Mouse (Mus musculus): ENCODE measurements around the gene Ubac1. TPM values are rescaled to one million over a fixed set of nuclear protein-coding genes. Genes with fewer than 3 reads are reported as not detected.

Gene Ubac1
- total RNA-seq (2017), result 33.5 and 49.2 TPM in 2 replicates

DNA sequence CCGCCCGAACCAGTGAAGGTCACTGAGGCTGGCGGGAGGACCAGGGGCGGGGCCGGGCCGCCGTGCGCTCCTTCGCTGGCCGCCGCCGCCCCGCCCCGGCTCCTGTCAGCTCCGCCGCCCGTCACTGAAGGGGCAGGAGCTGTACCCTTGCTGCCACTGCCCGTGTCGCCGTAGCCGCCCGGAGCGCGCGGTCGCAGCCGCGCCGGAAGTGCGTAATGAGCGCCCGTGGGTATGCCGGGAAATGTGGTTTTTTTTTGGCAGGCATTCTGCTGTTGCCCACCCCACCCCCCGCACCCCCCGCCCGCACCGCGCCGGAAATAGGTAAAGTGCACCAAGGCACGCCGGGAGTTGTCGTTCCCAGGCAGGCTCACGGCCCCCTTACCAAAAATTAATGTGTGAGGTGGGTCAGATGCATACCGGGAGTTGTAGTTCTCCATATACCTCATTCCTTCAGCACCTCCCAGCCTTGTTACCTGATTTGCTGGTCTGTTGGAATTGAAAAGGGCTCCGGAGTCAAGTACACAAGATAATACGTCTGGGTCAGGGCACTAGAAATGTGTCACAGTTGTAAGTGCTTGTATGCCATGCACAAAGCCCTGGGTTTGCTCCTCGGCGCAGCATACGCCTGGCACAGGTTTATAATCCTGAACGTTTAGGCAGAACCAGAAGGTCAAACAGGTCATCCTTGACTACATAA, at the start of gene Ubac1:
TSS of gene Ubac1 (minus strand) at position 187 of the 697 bp plus-strand sequence.
- ATAC-seq (replicated peaks in 1 of 2; ENCODE audit: insufficient read depth in 1 of 2, low FRiP score in 2 of 2, low TSS enrichment in 1 of 2, low read depth in 1 of 2, poor library complexity in 2 of 2, severe bottlenecking in 2 of 2), result peak; percentile 80 to 83

DNA sequence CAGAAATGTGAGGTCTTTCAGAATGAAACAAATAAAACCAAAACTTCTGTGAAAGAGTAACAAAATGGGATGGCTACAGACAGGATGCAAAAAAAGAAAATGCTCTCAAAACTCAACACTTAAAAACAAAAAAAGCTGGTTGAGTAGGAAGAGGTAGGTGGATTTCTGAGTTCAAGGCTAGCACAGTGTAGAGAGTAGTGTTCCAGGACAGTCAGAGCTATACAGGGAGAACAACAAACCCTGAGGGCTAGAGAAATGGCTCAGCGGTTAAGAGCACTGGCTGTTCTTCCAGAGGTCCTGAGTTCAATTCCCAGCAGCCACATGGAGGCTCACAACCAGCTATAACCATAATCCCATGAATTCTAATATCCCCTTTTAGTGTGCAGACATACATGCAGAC, 47.0 kb upstream of the Ubac1 start:
- no peak for ATAC-seq (replicated peaks in 1 of 2; ENCODE audit: insufficient read depth in 1 of 2, low FRiP score in 2 of 2, low TSS enrichment in 1 of 2, low read depth in 1 of 2, poor library complexity in 2 of 2, severe bottlenecking in 2 of 2)

DNA sequence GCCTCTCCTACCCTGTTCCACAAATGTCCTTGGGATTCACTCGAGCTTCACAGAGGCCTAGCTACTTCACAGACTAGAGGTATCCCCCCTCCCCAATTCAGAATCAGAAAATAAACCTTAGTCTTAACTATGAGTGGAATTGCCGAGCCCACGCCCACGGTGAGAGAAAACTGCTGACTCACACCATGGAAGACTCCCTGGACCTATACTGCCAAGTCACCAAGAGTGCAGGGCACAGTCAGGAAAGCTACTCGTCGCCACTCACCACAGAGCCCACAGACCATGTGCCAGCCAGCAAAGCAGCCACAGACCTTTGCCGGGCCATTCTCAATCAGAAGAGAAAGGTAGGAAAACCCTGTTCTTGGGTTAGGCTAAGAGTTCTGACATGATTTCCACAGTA, 46.6 kb upstream of the Ubac1 start:
- ATAC-seq (replicated peaks in 1 of 2; ENCODE audit: insufficient read depth in 1 of 2, low FRiP score in 2 of 2, low TSS enrichment in 1 of 2, low read depth in 1 of 2, poor library complexity in 2 of 2, severe bottlenecking in 2 of 2), result peak; percentile 83 to 88

DNA sequence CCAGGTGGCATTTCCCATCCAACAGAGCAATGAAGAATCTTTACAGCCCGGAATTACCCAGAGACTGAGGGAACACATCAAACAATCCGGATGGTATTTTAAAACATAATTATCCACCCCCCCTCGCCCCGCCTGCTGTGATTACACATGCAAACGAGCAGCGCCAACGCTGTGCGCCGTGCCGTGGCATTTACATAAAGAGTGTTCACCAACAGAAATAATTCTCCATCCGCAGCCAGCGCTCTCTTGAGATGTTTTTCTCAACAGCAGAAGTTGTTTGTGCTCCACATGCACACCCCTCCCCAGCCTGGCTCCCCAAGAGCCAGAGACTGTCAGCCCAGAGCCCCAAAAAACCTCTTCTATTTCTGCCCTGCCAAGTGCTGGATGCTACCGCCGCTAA, 45.0 kb upstream of the Ubac1 start:
- no peak for ATAC-seq (replicated peaks in 1 of 2; ENCODE audit: insufficient read depth in 1 of 2, low FRiP score in 2 of 2, low TSS enrichment in 1 of 2, low read depth in 1 of 2, poor library complexity in 2 of 2, severe bottlenecking in 2 of 2)

- ATAC-seq (replicated peaks in 1 of 2; ENCODE audit: insufficient read depth in 1 of 2, low FRiP score in 2 of 2, low TSS enrichment in 1 of 2, low read depth in 1 of 2, poor library complexity in 2 of 2, severe bottlenecking in 2 of 2), result no peak
Measured at GRCm38 (mm10) chr2:26062742-26063427, 41.3 kb upstream of the Ubac1 start.

- 0 out of 4 replicates have a peak, but pooled peaks of 1 of the 2 experiments have one; percentile 17 for ATAC-seq (replicated peaks in 1 of 2; ENCODE audit: insufficient read depth in 1 of 2, low FRiP score in 2 of 2, low TSS enrichment in 1 of 2, low read depth in 1 of 2, poor library complexity in 2 of 2, severe bottlenecking in 2 of 2)
Measured at GRCm38 (mm10) chr2:26062241-26062640, 40.7 kb upstream of the Ubac1 start.

- no peak for ATAC-seq (replicated peaks in 1 of 2; ENCODE audit: insufficient read depth in 1 of 2, low FRiP score in 2 of 2, low TSS enrichment in 1 of 2, low read depth in 1 of 2, poor library complexity in 2 of 2, severe bottlenecking in 2 of 2)
Measured at GRCm38 (mm10) chr2:26061018-26061666, 39.6 kb upstream of the Ubac1 start.

- ATAC-seq (replicated peaks in 1 of 2; ENCODE audit: insufficient read depth in 1 of 2, low FRiP score in 2 of 2, low TSS enrichment in 1 of 2, low read depth in 1 of 2, poor library complexity in 2 of 2, severe bottlenecking in 2 of 2), result no peak
Measured at GRCm38 (mm10) chr2:26057053-26057452, 35.5 kb upstream of the Ubac1 start.

- no peak for ATAC-seq (replicated peaks in 1 of 2; ENCODE audit: insufficient read depth in 1 of 2, low FRiP score in 2 of 2, low TSS enrichment in 1 of 2, low read depth in 1 of 2, poor library complexity in 2 of 2, severe bottlenecking in 2 of 2)
Measured at GRCm38 (mm10) chr2:26056226-26056625, 34.7 kb upstream of the Ubac1 start.

- no peak for ATAC-seq (replicated peaks in 1 of 2; ENCODE audit: insufficient read depth in 1 of 2, low FRiP score in 2 of 2, low TSS enrichment in 1 of 2, low read depth in 1 of 2, poor library complexity in 2 of 2, severe bottlenecking in 2 of 2)
Measured at GRCm38 (mm10) chr2:26055747-26056102, 34.2 kb upstream of the Ubac1 start.

DNA sequence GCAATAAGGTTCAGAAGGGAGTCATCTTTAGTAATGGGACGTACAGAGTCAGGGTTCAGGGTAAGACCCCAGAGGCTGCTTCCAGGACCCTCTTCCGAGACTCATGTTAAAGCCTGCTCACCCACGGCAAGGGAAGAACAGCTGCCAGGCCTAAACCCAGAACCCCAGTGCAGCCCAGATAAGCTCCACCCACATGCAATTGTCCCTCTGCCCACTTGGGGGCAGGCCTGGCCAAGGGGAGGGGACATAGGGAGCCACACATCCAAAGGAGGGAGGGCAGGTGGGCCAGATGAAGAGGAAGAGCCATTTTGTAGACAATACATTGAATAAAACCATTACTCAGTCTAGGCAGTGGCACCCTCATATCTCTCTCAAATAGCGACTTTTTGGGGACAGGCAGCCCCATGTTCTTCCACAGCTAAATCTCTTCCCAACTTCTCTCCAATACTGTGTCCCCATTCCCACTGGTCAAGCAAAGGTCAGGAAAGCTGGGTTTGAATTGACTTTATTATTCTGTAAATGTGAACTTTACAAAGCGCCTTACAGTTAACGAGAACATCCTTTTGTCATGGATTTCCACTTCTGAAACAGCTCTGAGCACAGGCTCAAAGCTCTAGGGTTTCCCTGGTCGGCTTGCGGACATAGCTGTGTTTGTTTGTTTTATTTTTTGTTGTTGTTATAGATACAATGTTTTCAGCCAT, 33.6 kb upstream of the Ubac1 start:
- peak; percentile 91 to 96 for ATAC-seq (replicated peaks in 1 of 2; ENCODE audit: insufficient read depth in 1 of 2, low FRiP score in 2 of 2, low TSS enrichment in 1 of 2, low read depth in 1 of 2, poor library complexity in 2 of 2, severe bottlenecking in 2 of 2)

- no peak for ATAC-seq (replicated peaks in 1 of 2; ENCODE audit: insufficient read depth in 1 of 2, low FRiP score in 2 of 2, low TSS enrichment in 1 of 2, low read depth in 1 of 2, poor library complexity in 2 of 2, severe bottlenecking in 2 of 2)
Measured at GRCm38 (mm10) chr2:26052806-26053205, 31.3 kb upstream of the Ubac1 start.

DNA sequence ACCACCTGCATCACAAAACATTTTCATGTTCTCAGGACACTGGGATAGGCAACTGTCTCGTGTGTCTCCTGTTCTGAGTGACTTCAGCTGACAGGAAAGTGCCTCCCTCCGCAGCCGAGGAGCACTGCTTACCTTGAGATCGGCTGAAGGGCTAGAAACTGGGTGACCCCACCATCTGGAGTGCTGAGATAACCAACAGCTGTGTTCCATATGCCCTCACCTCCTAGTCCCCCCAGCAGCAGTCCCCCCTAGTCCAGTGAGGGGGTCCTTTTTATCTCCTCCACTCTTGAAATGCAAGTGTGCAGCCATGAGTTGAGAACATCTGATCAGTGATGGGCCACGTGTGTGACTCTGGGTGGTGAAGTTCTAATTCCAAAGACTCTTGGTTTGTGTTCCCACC, 27.3 kb upstream of the Ubac1 start:
- no peak for ATAC-seq (replicated peaks in 1 of 2; ENCODE audit: insufficient read depth in 1 of 2, low FRiP score in 2 of 2, low TSS enrichment in 1 of 2, low read depth in 1 of 2, poor library complexity in 2 of 2, severe bottlenecking in 2 of 2)

- ATAC-seq (replicated peaks in 1 of 2; ENCODE audit: insufficient read depth in 1 of 2, low FRiP score in 2 of 2, low TSS enrichment in 1 of 2, low read depth in 1 of 2, poor library complexity in 2 of 2, severe bottlenecking in 2 of 2), result no peak
Measured at GRCm38 (mm10) chr2:26044216-26044615, 22.7 kb upstream of the Ubac1 start.

DNA sequence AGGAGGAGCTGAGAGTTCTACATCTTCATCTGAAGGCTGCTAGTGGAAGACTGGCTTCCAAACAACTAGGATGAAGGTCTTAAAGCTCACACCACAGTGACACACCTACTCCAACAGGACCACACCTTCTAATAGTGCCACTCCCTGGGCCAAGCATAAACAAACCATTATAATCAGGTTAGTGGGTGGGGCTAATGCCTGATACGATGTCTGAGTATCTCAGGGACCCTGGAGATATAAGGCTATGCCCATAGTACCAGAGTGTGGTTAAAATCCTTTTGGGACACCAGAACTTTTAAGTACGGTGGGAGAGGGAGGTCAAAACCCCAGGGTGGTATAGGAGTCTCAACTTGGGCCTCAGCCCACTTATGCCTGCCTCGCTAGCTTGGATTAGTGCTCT, 21.1 kb upstream of the Ubac1 start:
- ATAC-seq (replicated peaks in 1 of 2; ENCODE audit: insufficient read depth in 1 of 2, low FRiP score in 2 of 2, low TSS enrichment in 1 of 2, low read depth in 1 of 2, poor library complexity in 2 of 2, severe bottlenecking in 2 of 2), result no peak

GRCm38 (mm10) chr2:26041163-26041810, 19.7 kb upstream of the Ubac1 start:
- ATAC-seq (replicated peaks in 1 of 2; ENCODE audit: insufficient read depth in 1 of 2, low FRiP score in 2 of 2, low TSS enrichment in 1 of 2, low read depth in 1 of 2, poor library complexity in 2 of 2, severe bottlenecking in 2 of 2), result peak; percentile 27 to 44; a peak in 2 of 4 replicates

DNA sequence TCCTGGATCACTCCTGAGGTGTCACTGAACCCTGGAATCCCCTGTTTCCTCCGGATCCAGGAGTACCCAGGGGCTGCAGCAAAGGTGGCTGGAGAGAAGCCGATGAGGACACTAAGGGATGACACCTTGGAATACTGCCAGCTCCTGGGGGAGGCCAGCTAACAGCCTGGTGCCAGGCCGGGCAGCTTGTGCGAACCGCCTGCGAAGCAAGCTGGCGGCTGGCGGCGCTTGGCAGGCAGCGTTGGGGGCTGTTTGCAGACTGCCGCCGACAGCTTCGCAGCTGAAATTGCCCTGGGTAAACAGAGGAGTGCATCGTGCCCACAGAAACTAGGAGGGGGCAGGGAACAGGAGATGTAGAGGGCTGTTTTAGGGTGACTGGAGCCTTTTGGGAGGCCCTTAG, 18.4 kb upstream of the Ubac1 start:
- no peak for ATAC-seq (replicated peaks in 1 of 2; ENCODE audit: insufficient read depth in 1 of 2, low FRiP score in 2 of 2, low TSS enrichment in 1 of 2, low read depth in 1 of 2, poor library complexity in 2 of 2, severe bottlenecking in 2 of 2)
